Mouse (Mus musculus) spleen, postnatal 14 days (tissue): ENCODE results near the gene Fbxo21.

Experiments
- DNase-seq, 2 experiments: peaks; one replicate each; pipeline ENCODE4 v3.0.0; 2021 to 2022; ENCODE audit warnings: low spot score in 2 of 2

The Fbxo21 gene

DNA sequence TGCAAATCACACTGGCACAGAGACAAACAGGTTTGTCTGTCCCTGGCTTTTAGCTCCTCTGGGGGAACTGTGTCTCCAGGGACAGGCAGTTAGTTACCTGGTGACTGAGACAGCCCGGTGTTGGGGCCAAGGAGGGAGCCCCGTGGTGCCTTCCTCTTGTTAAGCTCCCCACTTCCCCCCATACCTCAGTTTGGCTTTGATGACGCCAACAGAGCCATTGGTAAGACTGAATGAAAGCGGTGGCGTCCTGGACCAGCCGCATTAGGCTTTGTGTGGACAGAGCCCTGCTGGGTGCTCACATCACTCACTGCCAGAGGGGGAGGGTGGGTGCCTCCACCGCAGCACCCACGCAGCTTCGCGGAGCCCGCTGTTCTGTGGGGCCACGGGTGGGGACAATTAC lies 49.4 kb downstream of the Fbxo21 start:
- no peak for DNase-seq

DNA sequence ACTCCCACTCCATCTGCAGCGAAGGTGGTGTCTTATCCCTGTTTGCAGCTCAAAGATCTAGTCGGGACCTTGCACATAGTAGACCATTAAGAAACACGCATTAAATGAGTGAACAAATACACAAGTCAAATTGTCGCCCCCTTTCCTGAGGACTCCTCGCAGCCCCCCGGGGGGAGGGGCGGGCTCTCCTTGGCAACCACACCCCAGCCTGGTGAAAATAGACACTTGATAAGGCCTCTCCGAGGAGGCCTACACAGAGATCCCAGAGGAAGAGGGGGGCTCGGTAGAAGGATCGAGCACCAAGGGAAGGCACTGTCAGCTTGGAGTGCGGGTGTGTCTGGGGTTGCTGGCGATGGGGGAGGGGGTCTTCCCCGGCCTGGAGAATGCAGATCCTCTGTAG lies 49.8 kb downstream of the Fbxo21 start:
- no peak for DNase-seq

DNA sequence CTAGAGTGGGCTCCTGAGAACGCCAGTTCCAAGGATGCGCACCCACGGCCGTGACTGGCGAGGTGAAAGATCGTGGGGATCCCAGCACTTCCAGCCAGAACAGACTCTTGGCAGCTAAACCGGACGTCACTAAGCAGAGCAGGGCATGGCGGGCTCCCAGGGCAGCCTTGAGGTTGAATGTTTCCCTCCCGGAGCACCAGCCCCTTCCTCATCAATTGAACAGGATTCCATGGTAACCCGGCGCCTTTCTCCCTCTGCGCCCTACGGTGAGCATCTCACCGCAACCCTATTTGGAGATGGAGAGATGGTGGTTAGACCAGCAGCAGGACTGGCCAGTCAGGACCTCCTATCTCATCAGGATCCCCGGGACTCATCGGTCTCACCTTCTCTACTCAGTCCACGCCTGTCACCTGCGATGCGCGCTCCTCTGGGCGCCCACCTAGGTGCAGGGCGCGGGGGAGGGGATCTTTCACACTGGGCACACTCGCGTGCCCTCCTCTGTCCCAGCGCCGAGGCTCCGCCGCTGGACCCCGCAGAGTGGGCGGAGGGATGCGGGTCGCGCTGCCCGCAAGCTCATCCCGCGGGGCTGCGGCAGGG lies 50.7 kb downstream of the Fbxo21 start:
- DNase-seq, result no peak

DNA sequence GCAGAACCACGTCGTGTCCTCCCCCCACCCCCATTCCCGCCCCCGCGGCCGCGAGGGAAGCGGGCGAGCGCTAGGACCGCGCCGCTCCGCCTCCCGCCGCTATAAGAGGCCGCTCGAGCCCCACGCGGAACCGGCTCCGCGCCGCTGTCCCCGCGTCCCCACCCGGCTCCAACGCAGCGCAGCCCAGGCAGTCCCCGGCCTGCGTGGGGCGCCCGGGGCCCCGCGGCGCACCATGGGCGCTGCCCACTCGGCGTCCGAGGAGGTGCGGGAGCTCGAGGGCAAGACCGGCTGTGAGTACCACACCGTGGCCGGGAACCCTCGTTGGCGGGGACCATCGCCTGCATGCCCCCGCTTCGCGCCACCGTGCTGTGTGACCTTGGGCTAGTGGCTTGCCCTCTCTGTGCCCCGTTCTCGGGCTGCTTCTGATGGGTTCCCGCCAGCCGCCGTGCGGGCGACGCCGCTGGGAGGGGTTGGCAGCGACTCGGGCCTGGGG lies 51.2 kb downstream of the Fbxo21 start, which contains the start of gene Tesc:
Gene Tesc (plus strand): TSS at position 46 of the 493 bp plus-strand sequence.
- DNase-seq, result no peak

DNA sequence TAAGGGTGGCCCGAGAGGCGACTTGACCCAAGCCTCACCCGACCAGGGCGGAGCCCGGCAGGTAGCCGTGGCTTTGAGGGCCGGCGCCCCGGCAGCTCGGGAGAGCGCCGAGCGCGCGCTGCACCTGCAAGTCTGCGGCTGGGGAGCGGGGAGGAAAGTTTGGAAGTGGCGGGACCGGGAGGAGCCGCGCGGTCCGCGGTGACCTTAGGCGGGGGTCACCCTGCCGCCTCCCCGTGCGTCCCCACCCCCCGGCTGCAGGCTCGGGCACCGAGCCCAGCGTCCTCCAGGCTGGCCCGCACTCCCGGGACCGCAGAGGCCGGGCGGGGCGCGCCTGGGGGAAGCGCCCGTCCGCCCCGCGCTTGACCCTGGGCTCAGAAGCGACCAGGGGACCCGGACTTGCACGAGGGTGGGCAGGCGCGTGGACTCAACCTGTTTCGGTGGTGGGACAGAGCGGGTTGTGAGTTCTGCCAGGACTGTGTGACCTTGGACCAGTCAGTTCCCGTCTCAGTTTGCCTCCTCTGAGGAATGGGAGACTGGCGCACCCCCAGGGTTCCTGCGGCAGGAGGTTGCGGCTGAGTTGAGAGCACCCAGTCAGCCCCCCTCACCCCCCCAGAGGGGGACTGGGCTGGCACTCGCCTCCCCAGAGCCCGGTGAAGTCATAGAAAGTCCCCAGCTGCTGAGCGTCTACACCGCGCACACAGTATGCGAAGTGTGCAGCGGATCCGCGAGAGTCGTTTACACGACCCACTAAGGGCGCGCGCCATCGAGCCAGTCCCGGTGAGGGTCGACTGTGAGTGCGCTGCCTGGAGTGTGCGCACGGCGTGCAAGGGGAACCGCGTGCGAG lies 51.9 kb downstream of the Fbxo21 start:
- no peak for DNase-seq

DNA sequence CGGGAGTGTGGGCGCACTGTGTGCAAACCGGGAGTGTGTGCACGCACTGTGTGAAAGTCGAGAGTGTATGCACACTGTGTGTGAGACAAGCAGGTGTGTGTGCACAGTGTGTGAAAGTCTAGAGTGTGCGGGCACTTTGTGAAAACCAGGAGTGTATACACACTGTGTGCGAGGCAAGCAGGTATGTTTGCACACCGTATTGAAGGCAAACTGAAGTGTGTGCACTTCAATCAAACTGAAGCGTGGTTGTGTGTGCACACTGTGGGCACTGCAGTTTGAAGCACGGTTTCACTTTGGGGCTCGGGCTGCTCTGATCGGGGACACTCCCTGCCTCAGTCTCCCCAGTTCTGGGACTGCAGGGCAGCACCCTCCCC lies 52.5 kb downstream of the Fbxo21 start:
- DNase-seq, result no peak

DNA sequence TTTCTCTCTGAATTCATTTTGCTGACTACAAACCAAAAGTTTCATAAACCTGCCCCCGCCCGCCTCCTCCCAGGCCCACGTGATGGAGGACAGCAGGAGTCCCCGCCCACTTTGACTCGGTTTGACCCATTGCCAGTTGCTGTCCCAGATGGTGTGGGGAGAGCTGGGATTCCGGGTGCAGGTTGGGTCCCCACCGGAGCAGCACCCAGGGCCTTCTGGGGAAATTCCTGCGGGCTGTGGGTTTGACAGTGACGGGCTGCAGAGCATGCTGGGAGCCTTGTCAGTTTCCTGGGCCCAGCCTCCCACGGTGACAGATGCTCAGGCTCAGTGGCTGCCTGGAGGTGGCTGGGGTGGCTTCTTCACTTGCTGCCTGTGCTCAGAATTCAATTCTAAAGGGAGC lies 52.9 kb downstream of the Fbxo21 start:
- DNase-seq, result no peak

DNA sequence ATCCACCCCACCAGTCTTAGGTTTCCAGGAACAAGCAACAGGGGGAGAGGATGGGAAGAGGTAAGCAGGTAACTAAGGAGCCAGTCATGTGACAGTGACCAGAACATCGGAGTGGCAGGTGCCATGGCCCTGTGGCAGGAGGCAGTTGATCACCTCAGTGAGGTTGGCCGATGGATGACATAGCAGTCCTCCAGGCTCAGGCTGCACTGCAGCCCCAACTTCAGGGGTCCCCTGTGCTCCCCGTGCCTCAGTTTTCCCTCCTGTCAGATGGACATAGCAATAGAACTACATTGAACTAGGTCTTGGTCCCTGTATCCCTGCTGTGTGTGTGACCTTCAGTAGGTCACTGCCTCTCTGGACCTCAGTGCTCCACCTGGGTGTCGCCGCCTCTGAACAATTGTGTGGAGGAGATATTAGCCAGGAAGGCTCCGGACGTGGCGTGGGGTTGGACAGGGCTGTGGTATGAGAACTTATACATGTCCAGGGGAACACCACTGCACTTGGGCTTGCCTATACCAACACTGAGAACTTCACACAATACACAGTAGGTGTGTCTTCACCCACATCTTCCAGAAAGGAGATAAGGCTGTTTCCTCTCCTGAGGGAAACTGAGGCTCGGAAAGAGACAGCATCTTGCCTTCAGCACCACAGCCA lies 53.6 kb downstream of the Fbxo21 start:
- no peak for DNase-seq

DNA sequence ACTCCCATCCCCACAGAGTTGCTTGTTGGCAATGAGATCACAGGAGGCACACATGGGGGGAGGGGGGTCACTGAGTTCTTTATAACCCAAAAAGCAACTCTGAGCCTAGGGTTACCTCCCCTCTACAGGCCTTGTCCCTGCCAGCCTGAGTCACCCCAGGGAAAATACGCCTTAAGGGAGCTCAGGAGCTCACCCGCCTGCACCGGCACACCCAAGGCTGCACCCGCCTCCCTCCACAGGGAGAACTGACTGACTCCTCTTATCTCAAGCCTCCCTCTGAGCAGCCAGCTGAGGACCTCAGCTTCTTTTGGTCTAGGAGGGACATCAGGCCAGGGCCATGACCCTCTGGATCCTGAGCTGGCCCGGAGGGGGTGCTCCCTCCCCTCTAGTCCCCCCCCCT lies 54.5 kb downstream of the Fbxo21 start:
- no peak for DNase-seq

DNA sequence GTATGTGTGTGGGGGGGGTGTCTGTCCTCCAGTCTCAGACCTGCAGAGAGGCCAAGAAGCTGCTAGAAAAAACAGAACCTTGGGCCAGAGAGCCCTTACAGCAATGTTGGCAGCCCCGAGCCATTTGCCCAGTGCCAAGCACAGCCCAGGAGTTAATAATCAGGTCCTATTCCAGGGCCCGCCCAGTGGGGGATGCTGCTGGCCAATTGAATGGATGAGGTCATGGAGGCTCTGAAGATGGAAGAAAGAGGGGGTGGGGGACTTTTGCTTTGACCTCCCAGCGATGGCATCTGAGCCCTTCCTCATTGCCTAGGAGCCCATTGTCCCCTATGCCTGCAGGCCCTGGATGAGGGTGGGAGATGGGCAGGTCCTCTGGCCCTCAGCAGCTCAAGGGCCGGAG lies 55.0 kb downstream of the Fbxo21 start:
- DNase-seq, result no peak

DNA sequence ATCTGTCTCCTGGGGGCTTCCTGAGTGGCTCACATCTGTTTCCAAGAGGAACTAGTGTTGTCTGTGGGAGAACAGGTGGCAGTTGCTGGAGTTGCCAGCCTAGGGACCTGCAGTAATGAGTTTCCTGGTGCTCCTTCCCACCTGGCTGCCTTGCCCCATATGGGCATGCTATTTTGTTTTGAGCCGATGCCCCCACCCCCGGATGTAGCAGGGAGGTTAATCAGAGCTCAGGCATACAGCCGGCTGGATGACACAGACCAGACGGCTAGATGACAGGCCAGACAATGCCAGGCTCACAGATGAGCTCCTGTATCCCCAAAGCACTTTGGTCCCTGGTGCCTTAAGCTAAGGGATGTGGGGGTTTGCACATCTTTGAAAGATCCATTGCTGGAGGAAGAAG lies 56.8 kb downstream of the Fbxo21 start:
- DNase-seq, result no peak

DNA sequence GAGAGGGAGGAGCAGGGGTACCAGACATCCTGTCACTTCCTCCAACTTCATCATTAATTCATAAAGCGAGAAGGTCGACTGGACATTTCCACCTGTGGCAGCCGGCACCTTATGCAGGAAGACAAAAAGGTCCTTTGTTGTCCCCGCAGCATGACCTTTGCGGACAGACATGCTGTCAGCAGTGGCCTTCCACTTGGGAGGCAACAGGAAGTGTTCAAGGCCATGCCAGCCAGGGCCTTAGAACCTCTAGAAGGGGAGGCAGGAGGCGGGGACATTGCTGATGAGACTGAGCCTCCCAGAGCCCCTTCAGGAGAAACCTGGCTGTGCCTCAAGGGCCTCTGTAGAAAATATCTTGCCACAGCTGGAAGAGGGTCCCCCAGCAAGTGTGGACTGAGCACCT lies 57.2 kb downstream of the Fbxo21 start:
- no peak for DNase-seq

DNA sequence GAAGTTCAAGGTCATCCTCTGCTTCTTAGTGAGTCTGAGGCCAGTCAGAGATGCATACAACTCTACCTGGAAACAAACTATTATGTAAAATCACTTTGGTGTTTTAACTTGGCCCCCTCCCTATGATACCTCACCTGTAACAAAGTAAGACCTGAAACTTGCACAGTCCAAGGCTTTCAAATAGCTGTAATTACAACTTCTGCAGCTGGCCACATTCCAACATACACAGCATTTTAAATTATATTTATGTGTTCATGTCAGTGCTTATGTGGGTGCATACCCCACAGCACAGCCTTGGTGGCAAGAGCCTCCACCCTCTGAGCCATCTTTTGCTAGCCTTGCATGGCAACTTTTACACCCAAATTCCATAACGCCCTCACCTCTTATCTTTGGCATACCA lies 58.1 kb downstream of the Fbxo21 start:
- DNase-seq, result no peak

DNA sequence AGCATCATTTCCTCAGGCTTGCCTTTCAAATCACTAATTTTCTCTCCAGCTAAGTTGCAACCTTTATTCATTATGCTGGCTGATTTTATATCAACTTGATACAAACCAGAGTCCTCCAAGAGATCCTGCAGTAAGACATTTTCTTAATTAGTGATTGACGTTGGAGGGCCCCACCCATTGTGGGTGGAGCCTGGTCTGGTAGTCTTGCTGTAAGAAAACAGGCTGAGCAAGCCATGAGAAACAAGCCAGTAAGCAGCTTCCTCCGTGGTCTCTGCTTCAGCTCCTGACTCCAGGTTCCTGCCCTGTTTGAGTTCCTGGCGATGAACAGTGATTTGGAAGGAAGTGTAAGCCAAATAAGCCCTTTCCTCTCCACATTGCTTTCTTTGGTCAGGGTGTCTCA lies 59.3 kb downstream of the Fbxo21 start:
- DNase-seq, result no peak

DNA sequence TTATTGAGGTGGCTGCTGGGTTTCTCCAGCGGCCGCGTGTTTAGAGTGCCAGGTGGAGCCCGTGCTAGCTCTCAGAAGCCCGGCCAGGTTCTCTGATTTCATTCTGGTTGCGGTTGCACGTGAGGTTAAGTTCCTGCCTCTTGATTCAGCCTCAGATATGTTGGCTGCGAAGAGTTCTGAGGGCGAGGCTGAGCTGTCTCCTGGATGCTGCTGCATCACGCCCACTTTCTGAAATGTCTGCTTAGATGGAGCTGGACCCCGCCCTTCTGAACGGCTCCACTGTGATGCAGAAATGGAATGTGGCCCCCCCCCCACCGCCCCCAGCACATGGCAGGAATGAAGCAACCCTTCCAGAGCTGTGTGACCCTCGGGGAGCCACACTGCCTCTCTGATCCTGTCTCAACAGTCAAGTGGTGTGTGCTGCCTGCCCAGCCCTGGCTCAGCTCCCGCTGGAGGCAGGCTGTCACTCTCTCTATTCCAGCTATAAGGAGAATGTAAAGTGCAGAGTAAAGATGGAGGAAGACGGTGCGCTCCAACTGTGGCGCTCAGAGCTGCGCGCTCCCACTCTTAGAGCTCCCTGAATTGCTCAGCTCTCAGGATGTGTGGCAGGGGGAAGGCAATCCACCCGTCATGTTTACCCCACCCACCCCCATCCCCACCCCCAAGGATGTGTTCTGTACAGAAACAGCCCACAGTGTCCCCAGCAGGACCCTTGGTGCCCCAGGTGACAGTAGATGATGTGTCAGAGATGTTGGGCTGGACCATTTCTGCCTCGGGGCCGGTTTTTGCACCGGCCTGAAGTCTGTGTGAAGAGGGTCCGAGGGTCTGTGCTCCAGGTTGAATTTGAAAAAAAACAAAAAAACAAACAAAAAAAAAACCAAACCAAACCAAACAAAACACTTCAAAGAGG lies 60.6 kb downstream of the Fbxo21 start:
- no peak for DNase-seq

DNA sequence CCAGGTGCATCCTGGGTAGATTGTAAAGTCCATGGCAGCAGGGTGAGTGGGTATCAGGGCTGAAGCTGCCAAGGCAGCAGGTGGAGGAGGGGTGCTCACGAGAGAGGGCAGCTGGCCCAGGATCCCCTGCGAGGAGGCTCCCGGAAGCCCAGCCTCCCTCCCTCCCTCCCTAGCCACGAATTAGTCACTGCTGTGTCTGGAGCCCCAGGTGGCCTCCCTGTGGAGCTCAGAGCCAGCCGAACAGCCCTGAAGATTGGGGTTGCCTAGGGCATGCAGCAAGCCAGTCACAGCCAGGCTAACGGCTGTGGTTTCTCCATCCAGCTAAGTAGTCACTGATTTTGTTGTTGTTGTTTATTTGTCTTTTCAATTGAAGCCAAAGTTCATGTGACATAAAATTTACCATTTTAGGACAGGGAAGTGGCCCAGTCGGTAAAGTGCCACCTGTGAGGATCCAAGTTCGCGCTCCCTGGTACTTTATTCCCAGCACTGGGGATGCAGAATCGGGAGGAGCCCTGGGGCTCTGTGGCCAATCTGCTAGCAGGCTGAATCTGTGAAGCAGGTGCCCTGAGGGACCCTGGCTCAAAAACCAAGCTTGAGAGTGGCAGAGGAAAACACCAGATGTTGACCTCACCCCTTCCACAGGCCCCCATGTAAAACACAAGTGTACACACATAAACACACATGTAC lies 61.4 kb downstream of the Fbxo21 start:
- no peak for DNase-seq

DNA sequence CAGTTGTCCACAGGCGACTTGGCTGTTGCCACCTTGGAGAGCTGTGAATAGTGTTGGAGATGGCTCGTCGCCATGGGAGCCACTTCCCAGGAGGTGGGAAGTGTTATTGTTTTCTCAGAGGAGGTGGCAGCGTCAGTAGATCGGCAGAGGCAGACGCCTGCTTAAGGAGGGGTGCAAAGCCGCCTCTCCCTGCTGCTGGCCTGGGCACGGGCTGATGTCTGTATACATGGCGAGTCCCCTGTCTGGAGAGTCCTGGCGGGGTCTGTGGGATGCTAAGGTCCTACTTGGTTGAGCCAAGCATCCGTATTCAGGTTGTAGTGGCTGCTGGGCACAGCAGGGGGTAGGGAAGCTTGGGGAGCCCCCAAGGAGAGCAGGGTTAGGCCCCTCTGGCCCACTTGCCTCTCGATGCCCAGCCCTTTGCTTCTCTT lies 62.7 kb downstream of the Fbxo21 start:
- DNase-seq, result no peak

DNA sequence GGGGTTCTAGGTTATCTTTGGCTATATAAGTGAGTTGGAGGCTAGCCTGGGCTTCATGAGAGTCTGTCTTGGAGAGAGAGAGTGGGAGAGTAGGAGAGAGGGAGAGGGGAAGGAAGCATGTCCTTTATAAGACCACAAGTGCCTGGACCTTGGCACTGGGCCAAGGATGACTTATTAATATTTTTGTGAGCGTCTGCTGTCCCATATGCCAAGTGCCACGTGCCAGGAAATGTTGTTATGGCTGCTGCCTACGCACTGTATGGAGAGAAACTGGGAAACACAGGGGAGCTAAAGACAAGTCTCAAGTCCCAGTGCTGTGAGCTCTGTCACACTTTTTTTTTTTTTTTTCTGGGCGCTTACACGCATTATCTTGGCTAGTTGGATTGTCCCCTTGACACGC lies 66.1 kb downstream of the Fbxo21 start:
- DNase-seq, result no peak

DNA sequence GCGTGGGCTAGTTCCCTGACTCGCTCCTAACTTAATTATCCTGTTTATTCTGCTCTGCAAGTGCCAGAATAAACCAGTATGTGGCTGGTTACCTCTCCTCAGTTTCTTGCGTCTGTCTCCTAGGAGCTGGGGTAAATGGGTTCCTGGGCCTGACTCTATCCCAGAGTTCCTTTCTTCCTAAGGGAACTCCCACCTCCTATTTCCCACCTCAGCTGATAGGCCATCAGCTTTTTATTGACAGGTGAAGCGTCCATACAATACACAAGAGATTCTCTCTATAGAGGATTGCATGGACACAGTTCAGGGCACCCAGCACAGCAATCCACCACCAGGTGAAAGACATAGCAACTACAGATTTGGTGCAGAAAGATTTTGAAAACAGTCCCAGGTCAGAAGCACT lies 67.2 kb downstream of the Fbxo21 start:
- no peak for DNase-seq

DNA sequence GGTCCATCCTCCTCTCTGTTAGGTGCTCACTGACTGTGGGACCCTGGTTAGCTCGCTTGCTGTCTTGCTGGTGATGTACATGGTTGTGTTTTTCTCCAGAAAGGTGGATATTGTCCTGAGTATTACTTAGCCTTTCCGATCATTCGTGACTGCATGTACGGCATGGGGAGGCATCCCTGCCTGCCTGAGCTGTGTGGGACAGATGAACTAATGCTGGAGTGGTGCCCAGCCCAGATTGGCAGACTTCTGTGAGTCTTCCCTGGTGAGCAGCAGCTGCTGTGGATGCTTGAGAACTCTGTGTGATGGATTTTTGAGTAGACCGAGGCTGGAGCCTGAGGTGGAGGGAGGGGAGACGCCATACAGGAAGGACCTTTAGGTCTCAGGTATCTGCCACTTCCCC lies 68.4 kb downstream of the Fbxo21 start:
- DNase-seq, result no peak

DNA sequence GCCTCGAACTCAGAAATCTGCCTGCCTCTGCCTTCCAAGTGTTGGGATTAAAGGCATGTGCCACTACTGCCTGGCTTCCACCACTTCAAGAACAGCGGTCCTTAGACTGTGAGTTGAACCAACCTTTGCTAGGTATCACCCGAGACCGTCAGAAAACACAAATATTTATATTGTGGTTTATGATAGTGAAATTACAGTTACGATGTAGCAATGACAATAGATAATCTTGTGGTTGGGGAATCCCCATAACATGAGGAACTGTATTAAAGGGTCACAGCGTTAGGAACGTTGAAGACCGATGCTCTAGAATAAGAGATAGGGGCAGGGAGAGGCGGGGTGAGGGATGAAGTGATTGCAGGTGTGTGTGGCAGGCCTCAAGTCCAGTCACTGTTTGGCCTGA lies 68.9 kb downstream of the Fbxo21 start:
- DNase-seq, result no peak
